Mouse (Mus musculus): ENCODE measurements around the gene Rce1. TPM values are rescaled to one million over a fixed set of nuclear protein-coding genes. Genes with fewer than 3 reads are reported as not detected.

The Rce1 gene
- 33.6 and 52.1 TPM in 2 replicates for polyA plus RNA-seq (2015; fragmentation: Nextera tagmentation; extraction: Ambion mirVana)

DNA sequence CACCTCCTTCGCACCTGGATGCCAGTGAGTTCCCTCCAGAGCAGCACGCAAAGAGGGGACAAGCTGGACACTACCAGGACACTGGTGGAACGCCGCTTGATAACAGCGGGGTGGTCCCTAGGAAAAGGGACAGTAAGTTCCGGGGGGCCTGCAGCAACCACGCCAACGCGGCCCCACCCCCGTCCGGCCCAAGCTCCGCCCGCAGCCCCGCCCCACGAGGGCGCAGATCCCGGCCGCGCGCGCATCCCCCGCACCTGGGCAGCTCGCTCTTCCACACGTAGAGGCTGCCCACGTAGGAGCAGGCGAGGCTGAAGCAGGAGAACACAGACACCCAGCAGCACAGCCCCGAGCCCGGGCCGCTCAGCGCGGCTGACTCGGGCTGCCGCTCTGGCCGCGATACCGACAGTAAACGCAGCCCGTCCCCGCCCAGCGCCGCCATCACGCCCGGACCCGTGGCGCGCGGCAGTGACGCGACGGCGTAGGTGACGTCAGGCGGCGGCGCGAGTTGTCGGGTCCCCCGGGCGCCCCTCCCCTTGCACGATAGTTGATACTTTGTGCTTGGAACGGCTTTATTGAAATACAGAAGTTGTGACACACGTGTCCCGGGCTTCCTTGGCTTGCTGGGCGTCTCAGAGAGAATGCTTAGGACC is at the start of gene Rce1:
Gene Rce1 (minus strand): TSS at position 463 of the 650 bp plus-strand sequence.

GRCm38 (mm10) chr19:4615151-4616093 is 10.0 kb downstream of the Rce1 start, which contains the start of gene Lrfn4:
Gene Lrfn4 (minus strand): TSS chr19:4615667.

Small RNAs within 50 kb of the gene (microRNA-seq; reads per million reads assigned to microRNA genes)
- gene Mir6986 (ENCODE audit: borderline replicate concordance, insufficient number of aligned reads): not detected

Other genes with a start within 250 kb of the Rce1 start
- gene Kdm2a, start 227.4 kb downstream of the Rce1 start, polyA plus RNA-seq (2015; fragmentation: Nextera tagmentation; extraction: Ambion mirVana): 22.5 and 28.7 TPM in 2 replicates
- gene Rhod, start 186.2 kb downstream of the Rce1 start, polyA plus RNA-seq (2015; fragmentation: Nextera tagmentation; extraction: Ambion mirVana): 46.9 and 47.7 TPM in 2 replicates
- gene Syt12, start 148.2 kb downstream of the Rce1 start, polyA plus RNA-seq (2015; fragmentation: Nextera tagmentation; extraction: Ambion mirVana): 5.9 and 13.5 TPM in 2 replicates
- gene 2010003K11Rik, start 127.1 kb downstream of the Rce1 start, polyA plus RNA-seq (2015; fragmentation: Nextera tagmentation; extraction: Ambion mirVana): 3.0 and 6.4 TPM in 2 replicates
- 49.5 and 120 TPM in 2 replicates for gene Pcx, start 115.2 kb downstream of the Rce1 start, polyA plus RNA-seq (2015; fragmentation: Nextera tagmentation; extraction: Ambion mirVana)
- gene Lrfn4, start 10.0 kb downstream of the Rce1 start, polyA plus RNA-seq (2015; fragmentation: Nextera tagmentation; extraction: Ambion mirVana): 3.3 and 5.2 TPM in 2 replicates
- 2.2 and 3.2 TPM in 2 replicates for gene Gm960, start 73.0 kb upstream of the Rce1 start, polyA plus RNA-seq (2015; fragmentation: Nextera tagmentation; extraction: Ambion mirVana)
- 0.61 and 1.9 TPM in 2 replicates for gene Sptbn2, start 85.5 kb upstream of the Rce1 start, polyA plus RNA-seq (2015; fragmentation: Nextera tagmentation; extraction: Ambion mirVana)
- 28.0 and 39.4 TPM in 2 replicates for gene Rbm4b, start 130.9 kb upstream of the Rce1 start, polyA plus RNA-seq (2015; fragmentation: Nextera tagmentation; extraction: Ambion mirVana)
- gene Rbm4, start 168.3 kb upstream of the Rce1 start, polyA plus RNA-seq (2015; fragmentation: Nextera tagmentation; extraction: Ambion mirVana): 18.8 and 24.5 TPM in 2 replicates
- 13.2 and 19.4 TPM in 2 replicates for gene Gm21992, start 186.0 kb upstream of the Rce1 start, polyA plus RNA-seq (2015; fragmentation: Nextera tagmentation; extraction: Ambion mirVana)
- 19.3 and 22.3 TPM in 2 replicates for gene Rbm14, start 186.0 kb upstream of the Rce1 start, polyA plus RNA-seq (2015; fragmentation: Nextera tagmentation; extraction: Ambion mirVana)
- 79.9 and 127 TPM in 2 replicates for gene Ccs, start 213.7 kb upstream of the Rce1 start, polyA plus RNA-seq (2015; fragmentation: Nextera tagmentation; extraction: Ambion mirVana)
- 0.08 and 0.10 TPM in 2 replicates for gene Ccdc87, start 213.7 kb upstream of the Rce1 start, polyA plus RNA-seq (2015; fragmentation: Nextera tagmentation; extraction: Ambion mirVana)
- gene Ctsf, start 229.5 kb upstream of the Rce1 start, polyA plus RNA-seq (2015; fragmentation: Nextera tagmentation; extraction: Ambion mirVana): 192 and 458 TPM in 2 replicates

Measured in adrenal gland, postnatal 0 days (tissue).